Mouse (Mus musculus) gastrocnemius, adult 2 months (tissue): ENCODE measurements at regions not wholly inside any gene's neighbourhood (a gene's known extent, or its start where the extent isn't known, plus 50 kb on each side); places are given as distances from the start of the nearest gene placed in this dataset.

ENCODE experiments used
- DNase-seq: peaks from one replicate; pipeline ENCODE4 v3.0.0; 2022
- H3K27ac ChIP-seq: fragments of 200-600 bp; 2 replicates; pipeline ENCODE4 v1.8.1; 2022; ENCODE audit warnings: mild to moderate bottlenecking
- H3K4me3 ChIP-seq: fragments of 200-600 bp; 2 replicates; pipeline ENCODE4 v1.8.1; 2022; ENCODE audit warnings: mild to moderate bottlenecking, moderate library complexity
- CTCF ChIP-seq: fragments of 200-600 bp; IDR thresholded peaks from 2 replicates; pipeline ENCODE4 v1.8.1; 2022; ENCODE audit warnings: antibody characterized with exemption, mild to moderate bottlenecking, moderate library complexity
- intact Hi-C: fragments of 180-260 bp; cut with DNase I; formaldehyde crosslinking; loops from one replicate; pipeline ENCODE4 v1.15.1; 2025

GRCm38 (mm10) chr3:91416137-91416536 lies 325.5 kb upstream of the 9130204L05Rik start:
- no peak for DNase-seq
- TF ChIP-seq CTCF, result peak; percentile 22; the same call in 1 of the 2 replicates
- intact Hi-C loops, result no loop called here
- Histone ChIP-seq H3K27ac (no peak overlapping the region), H3K4me3 (no peak overlapping the region)
